Mouse (Mus musculus) hindbrain, embryonic 11.5 days (tissue): ENCODE measurements around the gene Ctnnbl1. TPM values are rescaled to one million over a fixed set of nuclear protein-coding genes. Genes with fewer than 3 reads are reported as not detected.

Experiments used
- ATAC-seq: fragments of 200-750 bp; cut with Nextera tagmentation; 2 replicates; pipeline ENCODE4 v1.8.0; 2017; ENCODE audit warnings: mild to moderate bottlenecking, moderate TSS enrichment, moderate library complexity; ENCODE audit not compliant: low FRiP score
- DNase-seq: peaks from one replicate; pipeline ENCODE4 v3.0.0-alpha.2; 2015; ENCODE audit warnings: low spot score
- H3K27ac ChIP-seq: fragments of 300-500 bp; sonication (generic); 2 replicates; pipeline ENCODE4 v1.5.1; 2014; ENCODE audit warnings: mild to moderate bottlenecking, low read depth, low read length
- H3K27me3 ChIP-seq: fragments of 300-500 bp; sonication (generic); 2 replicates; pipeline ENCODE4 v1.6.1; 2014; ENCODE audit warnings: mild to moderate bottlenecking, low read length, moderate library complexity, mixed read lengths; ENCODE audit not compliant: control insufficient read depth, insufficient read depth
- H3K36me3 ChIP-seq: fragments of 300-500 bp; sonication (generic); 2 replicates; pipeline ENCODE4 v1.6.1; 2014; ENCODE audit warnings: mild to moderate bottlenecking, low read length, moderate library complexity, mixed read lengths; ENCODE audit not compliant: control insufficient read depth, insufficient read depth
- H3K4me1 ChIP-seq: fragments of 300-500 bp; sonication (generic); replicated peaks from 2 replicates; pipeline ENCODE4 v1.6.1; 2014; ENCODE audit warnings: low read length, mixed read lengths; ENCODE audit not compliant: control insufficient read depth, insufficient read depth
- H3K4me2 ChIP-seq: fragments of 300-500 bp; sonication (generic); replicated peaks from 2 replicates; pipeline ENCODE4 v1.6.1; 2014; ENCODE audit warnings: mild to moderate bottlenecking, low read depth, low read length
- H3K4me3 ChIP-seq: fragments of 300-500 bp; sonication (generic); 2 replicates; pipeline ENCODE4 v1.5.1; 2014; ENCODE audit warnings: low read depth, low read length
- H3K9ac ChIP-seq: fragments of 300-500 bp; sonication (generic); 2 replicates; pipeline ENCODE4 v1.6.1; 2014; ENCODE audit warnings: low read depth, low read length
- H3K9me3 ChIP-seq: fragments of 300-500 bp; sonication (generic); 2 replicates; pipeline ENCODE4 v1.6.1; 2016; ENCODE audit warnings: low read length; ENCODE audit not compliant: control insufficient read depth
- WGBS: fragments of 180-500 bp; shearing (Covaris S2); extraction: QIAGEN DNeasy Blood & Tissue Kit; methylation state at CpG from one replicate; pipeline ENCODE4 v1.1.7; 2014; 5-methylcytosine and 5-hydroxymethylcytosine counted together
- polyA plus RNA-seq: library from polyadenylated mRNA; unstranded; fragments of >200 nt; fragmentation: Nextera tagmentation; extraction: Ambion mirVana; gene quantifications from 2 replicates; pipeline ENCODE4 v1.2.1, GENCODE M21; 2014

Gene Ctnnbl1
- polyA plus RNA-seq, 1 experiment from 2014 or later = 90.1 TPM

DNA sequence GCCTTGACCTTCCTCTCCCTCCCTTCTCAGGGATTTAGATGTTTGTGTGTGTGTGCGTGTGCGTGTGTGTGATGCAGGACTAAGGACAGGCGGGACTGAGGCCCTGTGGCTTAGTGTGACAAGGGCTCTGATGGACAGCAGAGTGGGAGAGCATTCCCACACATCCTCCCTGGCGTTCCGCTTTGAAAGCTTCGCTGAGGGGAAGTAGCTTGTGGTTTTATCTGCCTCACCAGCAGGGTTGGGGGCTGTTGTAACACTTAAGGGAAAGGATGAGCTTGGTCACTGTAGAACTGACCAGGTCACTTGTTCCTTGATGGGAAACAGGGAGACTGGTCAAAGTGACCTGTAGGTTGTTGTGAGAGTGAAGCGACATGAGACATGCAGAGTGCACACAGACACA lies 121.1 kb downstream of the Ctnnbl1 start:
- no peak for ATAC-seq
- Histone ChIP-seq H3K27ac (no peak overlapping the region), H3K9me3 (no peaks in the 10 kb centered on the region), H3K4me1 (no peaks in the 10 kb centered on the region), H3K4me2 (no peak overlapping the region), H3K27me3 (no peaks in the 10 kb centered on the region), H3K9ac (no peak overlapping the region), H3K4me3 (no peak overlapping the region), H3K36me3 (no peaks in the 10 kb centered on the region)
- WGBS = 84% methylated on average over 7 of the region's 7 CpGs
- DNase-seq = no peak

DNA sequence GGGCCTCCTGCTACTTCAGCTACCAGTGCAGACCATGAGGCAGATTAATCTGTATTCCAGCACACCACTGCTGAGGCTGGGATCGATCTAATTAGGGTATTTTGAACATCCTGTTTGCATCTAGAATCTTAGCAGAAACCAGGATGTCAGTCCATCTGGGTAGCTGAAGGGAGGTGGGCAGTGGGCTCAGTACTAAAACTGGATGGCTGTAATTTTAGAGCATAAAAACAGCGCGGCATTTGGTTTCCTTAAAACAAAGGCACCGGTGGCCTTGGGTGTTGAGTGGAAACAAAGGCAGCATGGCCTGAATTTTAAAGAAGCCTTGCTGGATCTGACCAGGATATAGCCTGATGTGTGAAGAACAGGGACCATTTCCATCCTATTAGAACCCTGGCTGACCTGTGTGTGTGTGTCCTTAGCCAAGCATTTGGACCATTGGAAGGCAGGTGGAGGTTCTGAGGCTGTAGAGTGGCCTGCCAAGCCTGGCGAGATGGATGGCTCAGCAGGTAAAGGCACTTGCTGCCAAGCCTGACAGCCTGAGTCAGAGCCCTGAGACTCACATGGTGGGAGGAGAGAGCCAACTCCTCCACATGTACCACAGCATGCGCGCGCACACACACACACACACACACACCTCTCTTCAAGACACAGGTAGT lies 122.0 kb downstream of the Ctnnbl1 start:
- H3K4me3 ChIP-seq = no peak overlapping the region
- no peaks in the 10 kb centered on the region for H3K9me3 ChIP-seq
- H3K4me1 ChIP-seq = no peaks in the 10 kb centered on the region
- H3K9ac ChIP-seq = no peak overlapping the region
- H3K27ac ChIP-seq = no peak overlapping the region
- ATAC-seq (no peak), DNase-seq (no peak)
- H3K36me3 ChIP-seq = no peaks in the 10 kb centered on the region
- H3K27me3 ChIP-seq = no peaks in the 10 kb centered on the region
- no peak overlapping the region for H3K4me2 ChIP-seq
- WGBS = 91% methylated on average over 8 of the region's 8 CpGs

DNA sequence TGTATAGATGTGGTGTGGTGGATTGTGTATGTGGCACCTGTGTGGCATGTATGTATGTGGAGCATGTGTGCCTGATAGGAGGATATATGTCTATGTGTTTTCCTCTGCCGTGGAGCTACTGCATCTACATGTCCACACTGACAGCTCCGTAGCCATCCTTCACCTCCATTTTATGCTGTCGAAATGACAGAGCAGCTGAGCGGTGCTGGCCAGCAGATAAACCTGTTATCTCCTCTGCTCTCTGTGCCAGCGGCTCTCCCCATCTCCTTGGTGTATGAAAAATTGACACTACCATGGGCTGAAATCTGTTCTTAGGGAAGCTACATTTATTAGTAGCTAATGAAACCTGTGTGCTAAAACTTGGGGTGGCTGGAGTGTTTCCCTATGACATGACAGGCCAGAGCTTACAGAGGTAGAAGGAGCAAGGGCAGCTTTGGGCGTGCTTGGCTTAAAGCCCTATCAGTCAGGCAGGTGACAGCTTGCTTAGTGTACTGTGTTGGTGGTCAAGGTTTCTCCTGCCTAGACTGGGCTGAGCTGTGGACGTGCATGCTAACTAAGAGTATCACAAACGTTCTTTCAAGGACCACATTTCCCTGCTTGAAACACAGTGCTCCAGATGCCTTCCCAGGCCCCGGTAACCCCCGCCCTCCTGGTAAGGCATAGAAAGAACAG lies 124.2 kb downstream of the Ctnnbl1 start:
- no peak overlapping the region for H3K9ac ChIP-seq
- H3K9me3 ChIP-seq = no peaks in the 10 kb centered on the region
- no peaks in the 10 kb centered on the region for H3K36me3 ChIP-seq
- no peaks in the 10 kb centered on the region for H3K4me1 ChIP-seq
- DNase-seq = no peak
- ATAC-seq = no peak
- 72% methylated on average over 10 of the region's 10 CpGs for WGBS
- H3K27me3 ChIP-seq = no peaks in the 10 kb centered on the region
- H3K27ac ChIP-seq = no peak overlapping the region
- no peak overlapping the region for H3K4me2 ChIP-seq
- H3K4me3 ChIP-seq = no peak overlapping the region

DNA sequence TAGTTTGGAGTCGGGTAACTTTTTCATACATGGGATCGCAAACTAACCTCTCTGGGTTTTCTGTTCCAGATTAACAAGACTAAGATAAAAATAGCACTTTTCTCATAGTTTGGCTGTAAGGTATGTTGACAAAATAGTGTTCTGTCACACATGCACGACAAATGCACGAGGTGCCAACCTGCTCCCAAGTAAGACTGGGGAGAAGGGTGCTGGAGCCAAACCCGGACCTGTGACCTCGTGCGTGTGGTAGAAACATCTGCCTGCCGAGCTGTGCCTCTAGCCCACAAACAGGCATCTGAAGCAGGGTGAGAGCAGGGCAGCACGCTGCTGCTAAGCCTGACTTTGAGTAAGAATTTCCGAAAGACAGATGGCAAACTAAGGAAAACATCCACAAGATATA lies 125.1 kb downstream of the Ctnnbl1 start:
- H3K27ac ChIP-seq = no peak overlapping the region
- no peaks in the 10 kb centered on the region for H3K36me3 ChIP-seq
- H3K9ac ChIP-seq = no peak overlapping the region
- H3K4me2 ChIP-seq = no peak overlapping the region
- H3K9me3 ChIP-seq = no peaks in the 10 kb centered on the region
- WGBS = 84% methylated on average over 10 of the region's 10 CpGs
- ATAC-seq (no peak), DNase-seq (no peak)
- no peak overlapping the region for H3K4me3 ChIP-seq
- H3K27me3 ChIP-seq = no peaks in the 10 kb centered on the region
- H3K4me1 ChIP-seq = no peaks in the 10 kb centered on the region

DNA sequence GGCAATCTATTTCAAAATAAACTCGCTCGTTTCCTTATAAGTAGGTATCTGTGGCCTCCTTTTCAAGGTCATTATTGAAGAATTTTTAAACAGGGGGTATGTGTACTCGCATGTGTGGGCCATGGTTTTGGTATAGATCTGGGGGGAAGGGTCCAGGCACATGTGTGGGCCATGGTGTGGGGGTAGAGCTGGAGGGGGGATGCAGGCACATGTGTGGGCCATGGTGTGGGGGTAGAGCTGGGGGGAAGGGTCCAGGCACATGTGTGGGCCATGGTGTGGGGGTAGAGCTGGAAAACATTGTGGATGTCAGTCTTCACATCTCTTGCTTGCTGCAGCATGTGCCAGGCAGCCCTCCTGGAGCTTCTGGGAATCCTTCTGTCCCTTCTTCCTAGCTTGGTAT lies 129.9 kb downstream of the Ctnnbl1 start:
- no peak overlapping the region for H3K4me3 ChIP-seq
- no peaks in the 10 kb centered on the region for H3K27me3 ChIP-seq
- H3K27ac ChIP-seq = no peak overlapping the region
- no peak for ATAC-seq
- 89% methylated on average over 3 of the region's 3 CpGs for WGBS
- no peaks in the 10 kb centered on the region for H3K36me3 ChIP-seq
- H3K9me3 ChIP-seq = no peaks in the 10 kb centered on the region
- no peaks in the 10 kb centered on the region for H3K4me1 ChIP-seq
- no peak overlapping the region for H3K9ac ChIP-seq
- no peak overlapping the region for H3K4me2 ChIP-seq
- no peak for DNase-seq

DNA sequence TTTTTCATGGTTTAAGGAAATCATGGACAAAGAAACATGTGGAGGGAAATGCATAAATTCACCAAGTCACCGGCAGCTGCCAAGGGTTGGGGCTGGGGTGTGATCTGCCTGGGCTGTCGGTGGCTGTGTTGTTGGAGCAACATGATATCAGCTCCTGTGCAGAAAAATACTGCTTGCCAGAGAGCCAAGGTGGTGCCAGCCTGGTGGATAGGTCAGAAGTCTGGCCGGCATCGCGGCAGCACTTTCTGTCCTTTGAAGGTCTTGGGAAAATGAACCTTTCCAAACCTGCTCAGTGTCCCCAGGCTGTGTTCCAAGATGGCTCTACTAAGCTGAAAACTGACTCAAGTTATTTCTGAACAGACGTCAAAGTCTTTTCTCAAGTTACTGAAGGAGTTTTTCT lies 133.0 kb downstream of the Ctnnbl1 start:
- 89% methylated on average over 6 of the region's 6 CpGs for WGBS
- H3K4me3 ChIP-seq = no peak overlapping the region
- DNase-seq = no peak
- H3K4me1 ChIP-seq = no peaks in the 10 kb centered on the region
- no peak overlapping the region for H3K9ac ChIP-seq
- no peaks in the 10 kb centered on the region for H3K27me3 ChIP-seq
- ATAC-seq = no peak
- H3K9me3 ChIP-seq = no peaks in the 10 kb centered on the region
- H3K4me2 ChIP-seq = no peak overlapping the region
- no peak overlapping the region for H3K27ac ChIP-seq
- H3K36me3 ChIP-seq = no peaks in the 10 kb centered on the region

DNA sequence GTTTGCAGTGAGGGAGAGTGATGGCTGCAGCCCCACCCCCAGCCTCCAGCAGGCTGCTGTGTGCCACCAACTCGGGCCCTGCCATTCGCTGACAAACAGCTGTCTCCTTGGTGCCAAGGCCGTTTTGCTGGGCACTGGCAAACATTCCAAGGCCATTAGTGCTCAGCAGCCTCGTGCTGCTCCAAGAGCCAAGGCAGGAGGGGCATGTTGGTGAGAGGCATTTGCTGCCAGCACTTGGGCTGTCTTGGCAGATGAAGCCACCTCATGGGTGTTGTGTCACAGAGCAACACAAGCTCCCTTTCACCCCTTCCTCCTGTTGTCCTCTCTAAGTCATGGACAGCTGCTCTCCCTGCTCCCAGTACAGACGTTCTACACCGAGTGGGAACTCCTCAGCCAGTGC lies 136.0 kb downstream of the Ctnnbl1 start:
- Histone ChIP-seq H3K27ac (no peak overlapping the region), H3K9ac (no peak overlapping the region), H3K9me3 (no peaks in the 10 kb centered on the region), H3K4me1 (no peaks in the 10 kb centered on the region), H3K4me2 (no peak overlapping the region), H3K27me3 (no peaks in the 10 kb centered on the region), H3K4me3 (no peak overlapping the region), H3K36me3 (no peaks in the 10 kb centered on the region)
- WGBS = 81% methylated on average over 6 of the region's 6 CpGs
- no peak for DNase-seq
- ATAC-seq = no peak

DNA sequence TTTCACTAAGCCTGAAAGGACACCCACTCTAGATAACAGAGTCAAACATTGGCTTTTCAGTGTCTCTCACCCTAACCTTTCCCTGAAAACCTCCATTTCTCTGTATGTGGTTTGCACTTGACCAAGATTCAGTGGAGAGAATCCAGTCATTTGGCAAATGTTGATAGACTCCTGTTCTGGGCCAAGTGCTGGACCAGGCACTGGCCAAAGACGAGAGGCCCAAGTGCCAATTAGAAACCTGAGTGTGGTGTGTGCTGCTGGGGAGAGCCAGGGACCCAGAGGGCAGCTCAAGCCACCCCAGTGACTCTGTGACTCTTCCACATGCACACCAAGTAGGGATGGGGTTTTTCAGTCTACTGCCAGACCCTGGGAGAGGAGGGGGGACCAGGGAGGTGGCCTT lies 136.5 kb downstream of the Ctnnbl1 start:
- Histone ChIP-seq H3K4me3 (no peak overlapping the region), H3K9me3 (no peaks in the 10 kb centered on the region), H3K27ac (no peak overlapping the region), H3K9ac (no peak overlapping the region), H3K36me3 (no peaks in the 10 kb centered on the region), H3K4me1 (no peaks in the 10 kb centered on the region), H3K4me2 (no peak overlapping the region), H3K27me3 (no peaks in the 10 kb centered on the region)
- no peak for ATAC-seq
- no peak for DNase-seq
- WGBS = 84% methylated on average over 1 of the region's 1 CpGs

DNA sequence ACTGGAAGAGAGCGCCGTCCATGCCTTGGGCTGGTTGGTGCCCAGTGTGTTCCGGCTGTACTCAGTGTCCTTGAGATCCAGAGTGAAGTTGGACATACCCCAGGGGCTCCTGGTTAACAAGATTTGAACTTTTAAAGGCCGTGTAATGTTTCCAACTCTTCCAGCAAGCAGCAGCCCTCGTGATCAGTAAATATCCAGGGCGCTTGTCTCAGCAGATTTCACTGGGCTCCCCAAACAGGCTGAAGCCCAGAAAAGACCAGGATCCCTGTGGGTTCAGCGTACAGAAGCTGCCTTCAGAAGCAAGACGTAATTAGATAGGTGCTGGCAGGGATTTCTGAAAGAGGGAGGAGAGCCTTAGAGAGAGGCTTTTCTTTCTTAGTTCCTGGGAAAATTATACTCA lies 137.9 kb downstream of the Ctnnbl1 start:
- no peak for ATAC-seq
- Histone ChIP-seq H3K4me2 (no peak overlapping the region), H3K27ac (no peak overlapping the region), H3K9ac (no peak overlapping the region), H3K4me1 (no peaks in the 10 kb centered on the region), H3K9me3 (no peaks in the 10 kb centered on the region), H3K27me3 (no peaks in the 10 kb centered on the region), H3K4me3 (no peak overlapping the region), H3K36me3 (no peaks in the 10 kb centered on the region)
- no peak for DNase-seq
- 78% methylated on average over 8 of the region's 8 CpGs for WGBS
